Mouse (Mus musculus): ENCODE data around the gene Rnf20. TPM values are rescaled to one million over a fixed set of nuclear protein-coding genes. Genes with fewer than 3 reads are reported as not detected.
A peak's percentile ranks its signal among the peaks of the same experiment; 100 is the strongest.

Rnf20 gene
- 68.2 and 70.5 TPM in 2 replicates for polyA plus RNA-seq (2016; fragmentation: Nextera tagmentation; extraction: Ambion mirVana)

- WGBS: 4% methylated on average over 37 of the region's 37 CpGs
Measured at GRCm38 (mm10) chr4:49631319-49632138, at the start of gene Rnf20. TSS of gene Rnf20 (plus strand) at chr4:49632006.

GRCm38 (mm10) chr4:49583965-49584831 is 47.6 kb upstream of the Rnf20 start:
- 67% methylated on average over 14 of the region's 14 CpGs for WGBS
- Histone ChIP-seq H3K4me3 (no peak overlapping the region), H3K9me3 (no peaks in the 10 kb centered on the region), H3K36me3 (peaks cover 21% of the 10 kb centered on the region), H3K4me2 (replicated peaks) (no peak overlapping the region), H3K4me1 (no peaks in the 10 kb centered on the region), H3K9ac (replicated peaks) (no peak overlapping the region), H3K27ac (replicated peaks) (no peak overlapping the region), H3K27me3 (no peaks in the 10 kb centered on the region)
- no peak for ATAC-seq (ENCODE audit: low FRiP score, low read depth)

More at GRCm38 (mm10) chr4:49631319-49632138, at the start of gene Rnf20:
- peak; percentile 97 for ATAC-seq (ENCODE audit: low FRiP score, low read depth)
- peak within 1 kb of the TSS; percentile 82 for H3K9ac ChIP-seq (replicated peaks)
- H3K4me1 ChIP-seq: peaks cover 4% of the 10 kb centered on the region
- no peaks in the 10 kb centered on the region for H3K27me3 ChIP-seq
- peak within 1 kb of the TSS; percentile 80 for H3K4me2 ChIP-seq (replicated peaks)
- peak within 1 kb of the TSS; percentile 78 for H3K27ac ChIP-seq (replicated peaks)
- no peaks in the 10 kb centered on the region for H3K9me3 ChIP-seq
- peaks cover 25% of the 10 kb centered on the region for H3K36me3 ChIP-seq
- peak within 1 kb of the TSS; percentile 60 for H3K4me3 ChIP-seq

DNA sequence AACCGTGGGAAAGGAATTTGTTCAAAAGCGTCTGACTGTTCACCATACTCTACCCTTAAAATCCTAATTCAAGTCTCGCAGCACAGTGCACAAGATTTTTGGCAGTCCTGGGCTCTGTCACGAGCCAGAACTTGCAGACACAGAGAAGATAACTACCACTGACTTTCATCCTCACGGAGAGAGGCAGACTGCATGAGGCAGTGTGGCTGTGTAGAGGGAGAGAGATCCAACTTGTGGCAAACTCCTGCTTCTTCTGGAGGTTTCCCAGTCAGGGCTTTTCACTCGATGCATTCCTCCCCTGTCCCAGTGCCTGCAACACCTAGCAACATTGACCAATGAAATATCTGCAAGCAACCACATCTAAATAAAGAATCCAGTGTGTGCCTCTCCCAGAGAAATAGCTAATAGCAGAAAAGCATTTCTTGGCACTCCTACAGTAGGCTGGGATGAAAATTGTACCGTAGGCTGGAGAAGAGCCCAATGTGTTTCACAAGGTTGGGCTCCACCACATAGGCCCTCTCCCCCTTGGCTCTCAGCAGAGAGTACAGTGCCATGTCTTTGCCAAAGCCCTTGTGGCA is 46.2 kb upstream of the Rnf20 start:
- no peak for ATAC-seq (ENCODE audit: low FRiP score, low read depth)
- no peak overlapping the region for H3K4me3 ChIP-seq
- no peaks in the 10 kb centered on the region for H3K27me3 ChIP-seq
- WGBS: 90% methylated on average over 7 of the region's 7 CpGs
- no peak overlapping the region for H3K4me2 ChIP-seq (replicated peaks)
- H3K4me1 ChIP-seq: no peaks in the 10 kb centered on the region
- H3K36me3 ChIP-seq: peaks cover 21% of the 10 kb centered on the region
- H3K9me3 ChIP-seq: no peaks in the 10 kb centered on the region
- H3K9ac ChIP-seq (replicated peaks): no peak overlapping the region
- no peak overlapping the region for H3K27ac ChIP-seq (replicated peaks)

DNA sequence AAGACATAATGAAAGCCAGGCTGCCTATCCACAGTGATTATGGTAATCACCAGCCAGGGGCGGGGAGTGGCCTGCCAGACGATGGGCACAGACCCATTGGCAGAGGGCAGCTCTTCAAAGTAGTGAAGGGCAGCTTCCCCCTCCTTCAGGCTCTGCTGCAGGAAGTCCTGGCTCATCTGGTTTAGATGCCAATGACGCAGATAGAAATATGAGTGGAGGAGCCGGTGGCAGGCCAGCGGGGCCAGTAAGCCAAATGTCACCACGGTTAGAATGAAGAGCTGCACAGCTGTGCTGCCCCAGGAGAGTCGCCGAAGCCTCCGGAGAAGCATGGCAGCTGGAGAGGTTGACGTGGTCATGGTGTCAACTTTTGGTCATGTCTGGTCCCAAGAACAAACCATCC is 45.0 kb upstream of the Rnf20 start:
- WGBS: 94% methylated on average over 10 of the region's 10 CpGs
- no peaks in the 10 kb centered on the region for H3K9me3 ChIP-seq
- ATAC-seq (ENCODE audit: low FRiP score, low read depth): no peak
- H3K4me2 ChIP-seq (replicated peaks): no peak overlapping the region
- no peaks in the 10 kb centered on the region for H3K27me3 ChIP-seq
- H3K9ac ChIP-seq (replicated peaks): no peak overlapping the region
- H3K4me1 ChIP-seq: no peaks in the 10 kb centered on the region
- no peak overlapping the region for H3K4me3 ChIP-seq
- H3K27ac ChIP-seq (replicated peaks): no peak overlapping the region
- H3K36me3 ChIP-seq: peaks cover 21% of the 10 kb centered on the region

DNA sequence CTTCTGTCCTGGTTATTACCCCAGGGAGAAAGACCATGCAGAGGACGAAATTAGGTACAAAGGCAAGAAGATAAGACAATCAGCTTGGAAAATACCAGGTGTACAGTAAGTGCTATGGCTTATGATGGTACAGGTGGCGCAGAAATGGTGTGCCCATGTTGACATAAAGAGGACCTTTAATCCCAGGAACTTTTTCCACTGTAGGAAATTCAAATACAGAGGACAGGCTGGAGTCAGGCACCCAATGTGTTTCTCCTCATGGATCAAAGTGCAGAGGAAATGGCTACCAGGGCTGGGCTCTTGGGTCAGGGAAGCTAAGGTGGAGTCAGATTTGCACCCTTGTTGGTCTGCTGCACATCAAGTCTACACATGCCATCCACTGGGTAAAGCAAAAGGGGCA is 41.7 kb upstream of the Rnf20 start:
- no peaks in the 10 kb centered on the region for H3K4me1 ChIP-seq
- no peaks in the 10 kb centered on the region for H3K27me3 ChIP-seq
- no peak overlapping the region for H3K4me2 ChIP-seq (replicated peaks)
- peaks cover 18% of the 10 kb centered on the region for H3K36me3 ChIP-seq
- H3K9me3 ChIP-seq: no peaks in the 10 kb centered on the region
- no peak overlapping the region for H3K9ac ChIP-seq (replicated peaks)
- ATAC-seq (ENCODE audit: low FRiP score, low read depth): no peak
- H3K4me3 ChIP-seq: no peak overlapping the region
- WGBS: 79% methylated on average over 2 of the region's 2 CpGs
- H3K27ac ChIP-seq (replicated peaks): no peak overlapping the region

GRCm38 (mm10) chr4:49596846-49597182 is 35.0 kb upstream of the Rnf20 start:
- H3K27ac ChIP-seq (replicated peaks): peak overlapping the region; percentile 86
- H3K4me3 ChIP-seq: peak overlapping the region; percentile 75
- H3K36me3 ChIP-seq: no peaks in the 10 kb centered on the region
- H3K4me1 ChIP-seq: peaks cover 7% of the 10 kb centered on the region; the same call in 1 of the 2 replicates
- H3K4me2 ChIP-seq (replicated peaks): peak overlapping the region; percentile 84
- no peaks in the 10 kb centered on the region for H3K9me3 ChIP-seq
- WGBS: under 1% methylated on average over 20 of the region's 20 CpGs
- ATAC-seq (ENCODE audit: low FRiP score, low read depth): peak; percentile 46; the same call in 1 of the 2 replicates
- H3K9ac ChIP-seq (replicated peaks): peak overlapping the region; percentile 80
- H3K27me3 ChIP-seq: no peaks in the 10 kb centered on the region

DNA sequence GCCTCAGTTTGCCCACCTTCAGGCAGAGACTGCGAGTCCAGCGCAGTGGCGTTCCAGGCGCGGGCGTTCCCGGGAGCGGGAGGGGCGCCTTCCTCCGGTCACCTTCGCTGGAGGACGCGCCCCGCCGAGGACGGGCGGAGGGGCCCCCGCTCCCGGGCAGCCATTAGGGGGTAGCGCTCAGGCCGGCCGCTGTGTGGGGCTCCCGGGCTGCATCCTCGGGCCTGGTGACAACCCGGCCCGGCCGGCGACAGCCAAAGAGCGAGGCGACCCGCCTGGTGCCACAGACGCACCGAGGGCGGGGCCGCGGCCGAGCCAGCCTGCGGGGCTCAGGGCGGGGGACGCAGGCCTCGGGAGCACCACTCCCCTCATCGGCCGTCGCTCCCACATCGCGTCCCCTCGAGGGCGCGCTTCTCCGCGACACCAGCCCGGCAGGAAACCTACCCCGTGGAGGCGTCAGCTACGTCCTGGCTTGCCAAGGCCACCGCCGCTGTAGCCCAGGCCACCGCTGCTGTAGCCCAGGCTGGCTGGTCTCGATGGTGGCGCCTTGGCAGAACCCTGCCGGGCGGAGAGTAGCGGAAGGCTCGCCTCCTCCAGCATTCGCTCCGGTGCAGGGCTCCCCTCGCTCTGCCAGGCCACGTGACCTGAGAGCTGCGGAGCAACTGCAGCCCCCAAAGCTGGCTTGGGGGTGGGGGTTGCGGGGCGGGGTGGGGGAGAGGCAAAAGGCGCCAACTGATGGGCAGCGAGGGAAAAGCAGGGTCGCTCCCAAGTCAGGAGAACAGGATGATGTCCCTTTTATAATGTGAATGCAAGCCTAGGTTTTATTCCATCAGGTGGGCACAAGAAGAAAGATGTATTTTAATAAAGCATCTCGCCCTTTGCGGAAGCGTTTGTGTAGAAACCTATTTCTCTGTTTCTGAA is 34.4 kb upstream of the Rnf20 start, which contains the start of gene Tmem246:
Tmem246 (minus strand) TSS at position 694 of the 918 bp plus-strand sequence.
- Histone ChIP-seq H3K36me3 (no peaks in the 10 kb centered on the region), H3K4me1 (peaks cover 7% of the 10 kb centered on the region; the same call in 1 of the 2 replicates), H3K9me3 (no peaks in the 10 kb centered on the region), H3K27me3 (no peaks in the 10 kb centered on the region), H3K27ac (replicated peaks) (peak within 1 kb of the TSS; percentile 86), H3K4me3 (peak within 1 kb of the TSS; percentile 75), H3K4me2 (replicated peaks) (peak within 1 kb of the TSS; percentile 84), H3K9ac (replicated peaks) (peak within 1 kb of the TSS; percentile 80)
- ATAC-seq (ENCODE audit: low FRiP score, low read depth): peak; percentile 96
- WGBS: under 1% methylated on average over 75 of the region's 77 CpGs

DNA sequence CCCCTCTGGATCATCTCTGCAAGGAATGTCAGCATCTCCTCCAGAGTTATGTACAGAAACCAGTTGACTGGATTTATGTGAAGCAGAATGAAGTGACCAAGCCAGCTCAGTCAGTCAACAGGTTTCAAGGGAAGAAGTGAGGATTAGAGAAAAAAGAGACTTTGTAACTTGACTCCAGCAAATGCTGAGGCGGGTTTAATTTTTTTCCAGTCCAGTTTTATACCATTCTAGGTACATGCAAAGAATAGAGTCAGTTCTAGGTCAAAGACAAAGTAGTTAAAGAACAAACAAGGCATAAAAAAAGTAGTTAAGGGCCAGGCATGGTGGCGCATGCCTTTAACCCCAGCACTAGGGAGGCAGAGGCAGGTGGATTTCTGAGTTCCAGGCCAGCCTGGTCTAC is 28.6 kb upstream of the Rnf20 start:
- WGBS: 81% methylated on average over 2 of the region's 2 CpGs
- Histone ChIP-seq H3K27ac (replicated peaks) (no peak overlapping the region), H3K4me3 (no peak overlapping the region), H3K9ac (replicated peaks) (no peak overlapping the region), H3K9me3 (no peaks in the 10 kb centered on the region), H3K4me1 (peaks cover under 1% of the 10 kb centered on the region; the same call in 1 of the 2 replicates), H3K27me3 (no peaks in the 10 kb centered on the region), H3K36me3 (no peaks in the 10 kb centered on the region), H3K4me2 (replicated peaks) (no peak overlapping the region)
- ATAC-seq (ENCODE audit: low FRiP score, low read depth): no peak

- WGBS: 61% methylated on average over 1 of the region's 1 CpGs
- Histone ChIP-seq H3K9ac (replicated peaks) (no peak overlapping the region), H3K4me2 (replicated peaks) (no peak overlapping the region), H3K27me3 (no peaks in the 10 kb centered on the region), H3K4me3 (no peak overlapping the region), H3K9me3 (no peaks in the 10 kb centered on the region), H3K27ac (replicated peaks) (no peak overlapping the region), H3K36me3 (no peaks in the 10 kb centered on the region), H3K4me1 (no peaks in the 10 kb centered on the region)
- no peak for ATAC-seq (ENCODE audit: low FRiP score, low read depth)
Measured at GRCm38 (mm10) chr4:49604016-49604546, 27.7 kb upstream of the Rnf20 start.

GRCm38 (mm10) chr4:49604616-49605015 is 27.2 kb upstream of the Rnf20 start:
- 87% methylated on average over 5 of the region's 5 CpGs for WGBS
- no peak for ATAC-seq (ENCODE audit: low FRiP score, low read depth)
- H3K9ac ChIP-seq (replicated peaks): no peak overlapping the region
- no peak overlapping the region for H3K4me3 ChIP-seq
- no peaks in the 10 kb centered on the region for H3K27me3 ChIP-seq
- H3K27ac ChIP-seq (replicated peaks): no peak overlapping the region
- H3K4me1 ChIP-seq: no peaks in the 10 kb centered on the region
- H3K4me2 ChIP-seq (replicated peaks): no peak overlapping the region
- no peaks in the 10 kb centered on the region for H3K36me3 ChIP-seq
- no peaks in the 10 kb centered on the region for H3K9me3 ChIP-seq

DNA sequence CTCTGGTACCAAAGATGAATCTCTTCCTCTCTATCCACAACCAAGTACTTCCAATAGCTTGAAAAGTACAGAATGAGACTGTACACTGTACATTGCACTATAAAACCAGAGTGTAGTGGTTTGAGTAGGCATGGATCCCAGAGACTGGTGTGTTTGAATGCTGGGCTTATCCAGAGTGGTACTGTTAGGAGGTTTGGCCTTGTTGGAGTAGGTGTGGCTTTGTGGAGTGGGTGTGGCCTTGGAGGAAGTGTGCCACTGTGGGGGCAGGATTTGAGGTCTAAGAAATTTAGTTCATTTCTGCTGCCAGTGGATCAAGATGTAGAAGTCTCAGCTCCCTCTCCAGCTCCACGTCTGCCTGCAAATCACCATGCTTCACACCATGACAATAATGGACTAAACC is 26.3 kb upstream of the Rnf20 start:
- no peaks in the 10 kb centered on the region for H3K4me1 ChIP-seq
- no peak overlapping the region for H3K9ac ChIP-seq (replicated peaks)
- H3K27me3 ChIP-seq: no peaks in the 10 kb centered on the region
- no peak overlapping the region for H3K27ac ChIP-seq (replicated peaks)
- H3K4me2 ChIP-seq (replicated peaks): no peak overlapping the region
- 78% methylated on average over 1 of the region's 1 CpGs for WGBS
- no peak overlapping the region for H3K4me3 ChIP-seq
- H3K36me3 ChIP-seq: no peaks in the 10 kb centered on the region
- H3K9me3 ChIP-seq: no peaks in the 10 kb centered on the region
- ATAC-seq (ENCODE audit: low FRiP score, low read depth): no peak

Data from midbrain, embryonic 12.5 days (tissue).